Mouse (Mus musculus): Measurements from ENCODE around the gene Pik3r2. TPM values are rescaled to one million over a fixed set of nuclear protein-coding genes. Genes with fewer than 3 reads are reported as not detected.

Gene Pik3r2
- total and polyA plus RNA-seq, 3 experiments: 23.7 to 37.8 TPM; not detected in 1

- Histone ChIP-seq H3K9me3 (replicated peaks; ENCODE audit: insufficient read depth, low read length) (no peaks in the 10 kb centered on the region), H3K27ac (ENCODE audit: control insufficient read depth, low read depth, low read length) (no peak overlapping the region), H3K9ac (ENCODE audit: control insufficient read depth, low read depth, low read length, poor library complexity, severe bottlenecking) (no peak overlapping the region), H3K79me2 (ENCODE audit: control insufficient read depth, insufficient read depth, low read length, poor library complexity) (no peaks in the 10 kb centered on the region), H3K4me3 (ENCODE audit: control insufficient read depth in 1 of 2, insufficient read depth in 1 of 2, low read depth in 2 of 2, low read length in 2 of 2) (no peak overlapping the region), H3K36me3 (ENCODE audit: control insufficient read depth in 1 of 2, insufficient read depth in 2 of 2, low read length in 2 of 2) (no peaks in the 10 kb centered on the region), H3K4me1 (ENCODE audit: control insufficient read depth in 1 of 2, insufficient read depth in 2 of 2, low read length in 2 of 2) (peaks cover 0 to 10% of the 10 kb centered on the region in 2 experiments; a peak in 2 of 4 replicates), H3K27me3 (ENCODE audit: control insufficient read depth in 1 of 2, insufficient read depth in 2 of 2, low read length in 2 of 2) (no peaks in the 10 kb centered on the region)
- TF ChIP-seq GATA1 (IDR thresholded peaks at IDR 0.05; ENCODE audit: low read depth, low read length) (no peak), BHLHE40 (IDR thresholded peaks at IDR 0.05; ENCODE audit: borderline replicate concordance, low read depth, low read length) (no peak), SIN3A (IDR thresholded peaks at IDR 0.05; ENCODE audit: low read length) (no peak), MAFK (IDR thresholded peaks at IDR 0.05; ENCODE audit: borderline replicate concordance, low read depth, low read length) (no peak), MAZ (IDR thresholded peaks at IDR 0.05; ENCODE audit: low read depth, low read length) (no peak), JUND (IDR thresholded peaks at IDR 0.05; ENCODE audit: low read depth, low read length) (no peak), POLR2AphosphoS2 (IDR thresholded peaks at IDR 0.05; ENCODE audit: low read length) (no peak), MYB (IDR thresholded peaks at IDR 0.05; ENCODE audit: low read depth, low read length) (no peak), USF2 (IDR thresholded peaks at IDR 0.05; ENCODE audit: borderline replicate concordance in 1 of 2, insufficient read depth in 1 of 2, low read depth in 1 of 2, low read length in 2 of 2) (no peak)
- DNase-seq (ENCODE audit: low read depth, low spot score): no peak
These were observed 32.6 kb upstream of the Pik3r2 start for GRCm38 (mm10) chr8:70808955-70809701.

GRCm38 (mm10) chr8:70808239-70808638 is 31.7 kb upstream of the Pik3r2 start, which contains the start of gene Il12rb1:
TSS of gene Il12rb1 (plus strand) at chr8:70808449.
- TF ChIP-seq UBTF (IDR thresholded peaks at IDR 0.05; ENCODE audit: borderline replicate concordance, insufficient read depth, low read depth, low read length) (no peak), TCF12 (IDR thresholded peaks at IDR 0.05; ENCODE audit: low read depth, low read length) (no peak), MYC (IDR thresholded peaks at IDR 0.05; ENCODE audit: low read depth, low read length) (no peak), E2F4 (IDR thresholded peaks at IDR 0.05; ENCODE audit: borderline replicate concordance, low read depth, low read length) (no peak), GABPA (IDR thresholded peaks at IDR 0.05; ENCODE audit: low read depth, low read length) (no peak), NRF1 (IDR thresholded peaks at IDR 0.05; ENCODE audit: insufficient read depth, low read depth, low read length, poor library complexity, severe bottlenecking) (no peak), RAD21 (IDR thresholded peaks at IDR 0.05; ENCODE audit: low read depth, low read length) (no peak)
- H3K27me3 ChIP-seq (ENCODE audit: control insufficient read depth in 1 of 2, insufficient read depth in 2 of 2, low read length in 2 of 2): no peaks in the 10 kb centered on the region
- no peak within 1 kb of the TSS for H3K4me3 ChIP-seq (ENCODE audit: control insufficient read depth in 1 of 2, insufficient read depth in 1 of 2, low read depth in 2 of 2, low read length in 2 of 2)
- DNase-seq (ENCODE audit: low read depth, low spot score): no peak
- H3K36me3 ChIP-seq (ENCODE audit: control insufficient read depth in 1 of 2, insufficient read depth in 2 of 2, low read length in 2 of 2): peaks cover 0 to 4% of the 10 kb centered on the region in 2 experiments; a peak in 1 of 4 replicates
- H3K9me3 ChIP-seq (replicated peaks; ENCODE audit: insufficient read depth, low read length): no peaks in the 10 kb centered on the region
- peaks cover 0 to 14% of the 10 kb centered on the region in 2 experiments; a peak in 3 of 4 replicates for H3K4me1 ChIP-seq (ENCODE audit: control insufficient read depth in 1 of 2, insufficient read depth in 2 of 2, low read length in 2 of 2)
- H3K9ac ChIP-seq (ENCODE audit: control insufficient read depth, low read depth, low read length, poor library complexity, severe bottlenecking): no peak within 1 kb of the TSS
- H3K79me2 ChIP-seq (ENCODE audit: control insufficient read depth, insufficient read depth, low read length, poor library complexity): no peaks in the 10 kb centered on the region; the same call in 1 of the 2 replicates
- no peak within 1 kb of the TSS for H3K27ac ChIP-seq (ENCODE audit: control insufficient read depth, low read depth, low read length)
